Mouse (Mus musculus): Measurements from ENCODE around the gene Nat8f2. TPM values are rescaled to one million over a fixed set of nuclear protein-coding genes. Genes with fewer than 3 reads are reported as not detected.
A peak's percentile ranks its signal among the peaks of the same experiment; 100 is the strongest.
"Not testable (repeated sequence)": the region's sequence is repeated elsewhere in the genome, so short reads cannot be mapped to it uniquely, and the experiment has no call there.

Gene Nat8f2
- polyA plus RNA-seq, 1 experiment from 2014 or later, result 3.8 TPM

DNA sequence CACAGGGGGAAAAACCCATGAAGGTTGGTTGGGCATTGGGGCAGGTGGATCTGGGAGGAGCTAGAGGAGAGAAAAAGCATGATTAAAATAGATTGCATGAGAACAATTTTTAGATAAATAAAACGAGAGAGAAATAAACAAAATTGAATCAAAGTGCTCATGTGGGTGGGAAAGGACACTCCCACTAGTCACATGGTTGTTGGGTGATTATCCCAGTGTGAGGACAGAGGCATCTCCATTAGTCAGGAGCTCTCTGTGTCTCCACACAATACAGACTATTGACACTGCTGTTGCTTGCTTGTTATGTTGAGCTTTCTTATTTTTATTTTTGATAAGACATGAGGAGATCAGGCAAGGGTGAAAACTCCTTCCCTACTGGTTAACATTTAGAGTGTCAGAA is 22.0 kb downstream of the Nat8f2 start:
- H3K27ac ChIP-seq (ENCODE audit: low read length), result no peak overlapping the region
- no peaks in the 10 kb centered on the region for H3K27me3 ChIP-seq (ENCODE audit: insufficient read depth, low read length)
- WGBS, result 62% methylated on average over 1 of the region's 1 CpGs
- no peaks in the 10 kb centered on the region for H3K9me3 ChIP-seq (ENCODE audit: low read length)
- H3K4me2 ChIP-seq (replicated peaks; ENCODE audit: low read depth, low read length), result no peak overlapping the region
- H3K4me3 ChIP-seq (ENCODE audit: low read length), result no peak overlapping the region
- no peaks in the 10 kb centered on the region for H3K4me1 ChIP-seq (ENCODE audit: insufficient read depth, low read length)
- no peak for ATAC-seq (ENCODE audit: low FRiP score, low TSS enrichment)
- H3K9ac ChIP-seq (replicated peaks; ENCODE audit: low read length), result no peak overlapping the region
- no peaks in the 10 kb centered on the region for H3K36me3 ChIP-seq (ENCODE audit: insufficient read depth, low read length)

DNA sequence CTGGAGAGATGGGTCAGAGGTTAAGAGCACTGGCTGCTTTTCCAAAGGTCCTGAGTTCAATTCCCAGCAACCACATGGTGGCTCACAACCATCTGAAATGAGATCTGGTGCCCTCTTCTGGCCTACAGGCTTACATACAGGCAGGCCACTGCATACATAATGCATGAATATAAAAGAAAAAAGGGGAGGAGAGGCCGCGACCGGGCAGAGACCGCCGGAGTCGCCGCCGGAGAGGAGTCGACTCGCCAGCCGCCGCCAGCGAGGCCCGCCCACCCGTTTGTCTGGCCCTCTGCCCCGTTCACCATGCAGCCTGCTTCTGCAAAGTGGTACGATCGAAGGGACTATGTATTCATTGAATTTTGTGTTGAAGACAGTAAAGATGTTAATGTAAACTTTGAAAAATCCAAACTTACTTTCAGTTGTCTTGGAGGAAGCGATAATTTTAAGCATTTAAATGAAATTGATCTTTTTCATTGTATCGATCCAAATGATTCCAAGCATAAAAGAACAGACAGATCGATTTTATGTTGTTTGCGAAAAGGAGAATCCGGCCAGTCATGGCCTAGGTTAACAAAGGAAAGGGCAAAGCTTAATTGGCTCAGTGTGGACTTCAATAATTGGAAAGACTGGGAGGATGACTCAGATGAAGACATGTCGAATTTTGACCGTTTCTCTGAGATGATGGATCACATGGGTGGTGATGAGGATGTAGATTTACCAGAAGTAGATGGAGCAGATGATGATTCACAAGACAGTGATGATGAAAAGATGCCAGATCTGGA is 25.1 kb downstream of the Nat8f2 start:
- H3K27me3 ChIP-seq (ENCODE audit: insufficient read depth, low read length); H3K4me1 ChIP-seq (ENCODE audit: insufficient read depth, low read length); H3K27ac ChIP-seq (ENCODE audit: low read length); H3K4me3 ChIP-seq (ENCODE audit: low read length); H3K9me3 ChIP-seq (ENCODE audit: low read length); H3K4me2 ChIP-seq (replicated peaks; ENCODE audit: low read depth, low read length); H3K36me3 ChIP-seq (ENCODE audit: insufficient read depth, low read length); H3K9ac ChIP-seq (replicated peaks; ENCODE audit: low read length); ATAC-seq (ENCODE audit: low FRiP score, low TSS enrichment): not testable (repeated sequence)
- 84% methylated on average over 25 of the region's 25 CpGs for WGBS

DNA sequence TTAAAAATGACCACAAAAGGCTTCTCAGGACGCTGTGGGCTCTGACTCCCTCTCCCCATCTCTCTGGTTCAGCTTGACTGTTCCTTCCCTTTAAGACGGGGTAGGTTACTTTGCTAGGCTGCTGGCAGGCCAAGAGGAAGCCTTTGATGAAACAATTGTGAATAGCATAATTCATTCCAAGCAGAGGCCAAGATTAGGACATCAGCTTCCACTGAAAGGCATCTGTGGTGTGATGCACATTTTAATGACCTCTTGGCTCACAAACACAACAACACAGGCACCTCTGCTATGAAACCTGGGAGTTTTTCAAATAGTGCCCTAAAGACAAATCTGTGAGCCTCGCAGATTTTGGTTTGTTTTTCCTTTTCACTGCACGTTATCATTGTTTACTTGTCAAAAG is 29.0 kb downstream of the Nat8f2 start:
- no peaks in the 10 kb centered on the region for H3K4me1 ChIP-seq (ENCODE audit: insufficient read depth, low read length)
- H3K27ac ChIP-seq (ENCODE audit: low read length), result no peak overlapping the region
- H3K27me3 ChIP-seq (ENCODE audit: insufficient read depth, low read length), result no peaks in the 10 kb centered on the region
- ATAC-seq (ENCODE audit: low FRiP score, low TSS enrichment), result no peak
- no peak overlapping the region for H3K4me2 ChIP-seq (replicated peaks; ENCODE audit: low read depth, low read length)
- H3K9me3 ChIP-seq (ENCODE audit: low read length), result no peaks in the 10 kb centered on the region
- 41% methylated on average over 4 of the region's 4 CpGs for WGBS
- no peak overlapping the region for H3K4me3 ChIP-seq (ENCODE audit: low read length)
- no peak overlapping the region for H3K9ac ChIP-seq (replicated peaks; ENCODE audit: low read length)
- no peaks in the 10 kb centered on the region for H3K36me3 ChIP-seq (ENCODE audit: insufficient read depth, low read length)

DNA sequence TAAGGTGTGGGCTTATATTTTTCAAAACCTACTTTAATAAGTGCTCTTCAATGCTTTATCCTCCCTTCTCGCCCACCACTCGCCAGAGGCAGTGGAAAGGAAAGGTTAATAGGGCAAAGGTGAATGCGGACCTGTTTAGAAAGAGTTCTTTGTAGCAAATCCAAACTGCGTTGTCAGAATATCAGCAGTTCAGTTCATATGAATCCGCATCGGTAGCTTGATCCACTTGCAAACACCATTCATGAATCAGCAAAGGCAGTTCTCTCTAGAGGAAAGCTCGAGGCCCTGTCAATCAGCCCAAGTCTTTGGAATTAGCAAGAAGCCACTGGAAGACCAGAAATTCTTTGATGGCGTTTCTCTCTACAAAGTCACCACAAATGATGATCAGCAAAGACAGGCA is 30.3 kb downstream of the Nat8f2 start:
- H3K9me3 ChIP-seq (ENCODE audit: low read length), result no peaks in the 10 kb centered on the region
- H3K4me2 ChIP-seq (replicated peaks; ENCODE audit: low read depth, low read length), result no peak overlapping the region
- no peak overlapping the region for H3K9ac ChIP-seq (replicated peaks; ENCODE audit: low read length)
- no peak for ATAC-seq (ENCODE audit: low FRiP score, low TSS enrichment)
- no peak overlapping the region for H3K4me3 ChIP-seq (ENCODE audit: low read length)
- H3K4me1 ChIP-seq (ENCODE audit: insufficient read depth, low read length), result no peaks in the 10 kb centered on the region
- no peak overlapping the region for H3K27ac ChIP-seq (ENCODE audit: low read length)
- H3K36me3 ChIP-seq (ENCODE audit: insufficient read depth, low read length), result no peaks in the 10 kb centered on the region
- WGBS, result 82% methylated on average over 8 of the region's 8 CpGs
- no peaks in the 10 kb centered on the region for H3K27me3 ChIP-seq (ENCODE audit: insufficient read depth, low read length)

DNA sequence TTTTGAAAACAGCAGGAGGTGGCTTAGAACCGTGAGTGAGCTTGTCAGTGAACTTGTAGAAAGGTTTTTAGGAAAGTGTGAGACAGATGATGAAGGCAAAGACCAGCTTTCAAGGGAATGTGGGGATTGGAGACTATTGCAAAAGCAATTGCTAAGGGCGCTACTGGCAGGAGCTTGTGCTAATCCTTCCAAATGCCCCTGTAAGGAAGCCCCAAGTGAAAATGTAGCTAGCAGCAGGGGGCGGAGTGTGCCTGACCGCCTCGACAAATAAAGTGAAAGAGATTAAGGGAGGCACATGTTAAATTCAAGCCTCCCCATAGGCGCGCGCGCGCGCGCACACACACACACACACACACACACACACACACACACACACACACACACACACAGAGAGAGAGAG is 31.7 kb downstream of the Nat8f2 start:
- H3K27ac ChIP-seq (ENCODE audit: low read length); H3K27me3 ChIP-seq (ENCODE audit: insufficient read depth, low read length); H3K4me1 ChIP-seq (ENCODE audit: insufficient read depth, low read length); H3K9me3 ChIP-seq (ENCODE audit: low read length); H3K36me3 ChIP-seq (ENCODE audit: insufficient read depth, low read length); H3K4me3 ChIP-seq (ENCODE audit: low read length); H3K9ac ChIP-seq (replicated peaks; ENCODE audit: low read length): not testable (repeated sequence)
- WGBS, result 32% methylated on average over 12 of the region's 12 CpGs
- peak overlapping the region; percentile 23; the same call in 1 of the 2 replicates for H3K4me2 ChIP-seq (replicated peaks; ENCODE audit: low read depth, low read length)
- ATAC-seq (ENCODE audit: low FRiP score, low TSS enrichment), result peak; percentile 62; the same call in 1 of the 2 replicates

DNA sequence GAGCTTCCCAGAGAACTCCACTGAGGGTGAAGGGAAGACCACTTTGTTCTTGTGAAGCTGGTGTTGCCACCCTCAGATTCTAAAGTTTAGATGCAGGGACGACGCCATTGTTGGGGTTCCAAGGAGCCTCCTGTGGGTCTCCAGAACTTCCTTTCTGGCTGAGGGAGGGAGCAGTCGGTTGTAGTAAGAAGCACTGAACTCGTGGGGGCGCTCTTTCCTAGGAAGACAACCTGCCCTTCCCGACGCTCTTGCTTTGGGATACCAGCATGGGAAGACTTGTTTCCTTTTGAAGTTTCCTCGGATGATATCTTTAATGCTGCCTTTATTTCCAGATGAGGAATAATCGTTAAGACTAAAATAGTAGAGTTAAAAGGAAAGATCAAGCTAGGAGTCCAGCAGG is 32.1 kb downstream of the Nat8f2 start:
- WGBS, result 22% methylated on average over 7 of the region's 9 CpGs
- H3K9ac ChIP-seq (replicated peaks; ENCODE audit: low read length); H3K4me1 ChIP-seq (ENCODE audit: insufficient read depth, low read length); H3K4me3 ChIP-seq (ENCODE audit: low read length); ATAC-seq (ENCODE audit: low FRiP score, low TSS enrichment); H3K4me2 ChIP-seq (replicated peaks; ENCODE audit: low read depth, low read length); H3K9me3 ChIP-seq (ENCODE audit: low read length); H3K36me3 ChIP-seq (ENCODE audit: insufficient read depth, low read length); H3K27ac ChIP-seq (ENCODE audit: low read length); H3K27me3 ChIP-seq (ENCODE audit: insufficient read depth, low read length): not testable (repeated sequence)

DNA sequence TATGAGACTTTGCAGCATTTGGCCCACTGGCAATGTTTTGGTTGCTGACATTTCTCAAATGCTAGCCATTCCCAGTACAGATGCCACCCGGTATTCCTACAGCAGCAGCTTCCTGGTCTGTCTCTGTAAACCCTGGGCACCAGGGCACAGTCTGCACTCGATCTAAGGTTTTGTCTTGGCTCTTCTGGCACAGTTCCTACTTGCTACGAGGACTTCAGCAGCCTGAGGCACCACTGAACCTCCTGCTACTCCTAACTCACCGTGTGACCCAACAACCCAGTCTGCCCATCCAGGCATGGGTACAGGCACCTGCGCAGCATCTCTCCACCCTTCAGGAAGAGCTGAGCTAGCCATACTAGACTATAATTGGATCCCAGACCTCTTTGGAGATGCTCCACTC is 32.9 kb downstream of the Nat8f2 start:
- not testable (repeated sequence) for H3K27ac ChIP-seq (ENCODE audit: low read length); H3K4me2 ChIP-seq (replicated peaks; ENCODE audit: low read depth, low read length); H3K9me3 ChIP-seq (ENCODE audit: low read length); H3K4me3 ChIP-seq (ENCODE audit: low read length); H3K9ac ChIP-seq (replicated peaks; ENCODE audit: low read length); H3K27me3 ChIP-seq (ENCODE audit: insufficient read depth, low read length); H3K36me3 ChIP-seq (ENCODE audit: insufficient read depth, low read length); ATAC-seq (ENCODE audit: low FRiP score, low TSS enrichment); H3K4me1 ChIP-seq (ENCODE audit: insufficient read depth, low read length)
- 76% methylated on average over 5 of the region's 5 CpGs for WGBS

DNA sequence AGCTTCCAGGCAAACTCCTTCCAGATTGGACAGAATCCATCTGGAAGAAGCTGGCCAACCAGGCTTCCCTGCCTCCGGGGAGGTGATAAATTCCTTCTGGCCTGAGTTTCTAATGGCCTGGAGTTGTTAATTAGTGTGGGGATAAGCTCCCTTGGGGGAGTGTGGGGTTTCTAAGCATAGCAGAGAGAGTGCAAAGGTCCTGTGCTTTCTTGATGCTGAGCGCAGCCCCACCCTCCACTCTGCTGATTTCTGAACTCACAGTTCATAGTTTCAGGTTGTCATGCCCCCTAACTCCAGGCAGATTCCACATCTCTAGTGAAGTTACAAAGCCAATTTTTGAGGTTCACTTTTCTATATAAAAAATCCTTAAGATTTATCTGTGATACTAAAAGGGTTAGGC is 33.9 kb downstream of the Nat8f2 start:
- ATAC-seq (ENCODE audit: low FRiP score, low TSS enrichment), result peak; percentile 57; the same call in 1 of the 2 replicates
- not testable (repeated sequence) for H3K4me1 ChIP-seq (ENCODE audit: insufficient read depth, low read length); H3K4me3 ChIP-seq (ENCODE audit: low read length); H3K4me2 ChIP-seq (replicated peaks; ENCODE audit: low read depth, low read length); H3K36me3 ChIP-seq (ENCODE audit: insufficient read depth, low read length); H3K9ac ChIP-seq (replicated peaks; ENCODE audit: low read length); H3K27ac ChIP-seq (ENCODE audit: low read length); H3K9me3 ChIP-seq (ENCODE audit: low read length); H3K27me3 ChIP-seq (ENCODE audit: insufficient read depth, low read length)
- 17% methylated on average over 1 of the region's 2 CpGs for WGBS

DNA sequence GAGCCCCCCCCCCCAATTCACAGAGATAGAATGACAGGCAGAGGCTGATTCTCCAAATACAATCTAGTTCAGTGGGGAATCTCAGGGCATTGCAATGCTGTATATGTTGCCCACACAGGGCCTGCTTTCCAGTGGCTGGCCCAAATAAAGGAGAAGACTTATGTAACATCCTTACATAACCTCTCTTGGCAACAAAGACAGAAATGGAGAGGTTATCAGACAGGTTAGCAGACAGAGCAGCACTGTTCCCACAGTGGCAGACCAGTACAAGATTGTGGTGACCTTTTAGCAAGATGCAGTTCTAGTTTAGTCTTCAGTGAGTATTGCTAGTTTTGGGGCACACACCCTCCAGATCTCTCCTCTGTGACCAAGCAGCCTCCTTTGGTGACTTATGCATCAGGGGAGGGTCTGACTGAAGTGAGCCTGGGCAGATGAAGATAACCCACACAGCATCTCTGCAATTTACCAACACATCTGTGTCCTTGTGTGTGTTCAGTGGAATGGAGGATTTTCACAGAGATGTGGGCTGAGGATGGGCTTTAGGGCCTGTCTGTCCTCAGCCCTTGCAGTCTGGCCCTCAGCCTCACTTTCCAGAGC is 34.4 kb downstream of the Nat8f2 start:
- H3K27me3 ChIP-seq (ENCODE audit: insufficient read depth, low read length); H3K36me3 ChIP-seq (ENCODE audit: insufficient read depth, low read length): not testable (repeated sequence)
- ATAC-seq (ENCODE audit: low FRiP score, low TSS enrichment), result peak; percentile 46; the same call in 1 of the 2 replicates

DNA sequence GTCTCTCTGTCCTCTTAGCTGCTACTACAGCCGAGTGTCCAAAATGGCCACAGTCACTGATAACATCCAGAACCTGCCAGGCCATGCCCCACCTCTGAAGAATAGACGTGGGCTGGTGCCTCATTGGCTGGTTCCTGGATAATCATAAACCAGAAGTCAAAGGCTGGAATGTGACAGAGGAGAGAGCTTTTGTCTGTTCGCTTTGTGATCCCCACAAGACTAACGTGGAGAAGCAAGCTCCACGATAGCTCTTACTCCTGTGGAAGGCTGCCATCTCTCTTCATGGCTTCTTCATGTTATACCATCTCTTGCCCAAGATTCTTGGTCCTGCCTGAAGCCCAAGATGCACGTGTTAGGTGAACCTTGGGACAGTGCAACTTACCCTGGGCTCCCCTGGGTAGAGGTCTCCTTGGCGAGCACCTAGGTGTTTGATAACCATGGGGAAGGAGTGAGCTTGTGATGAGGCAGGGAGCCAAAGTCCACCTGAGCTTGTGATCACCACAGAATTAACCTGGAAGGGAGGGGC is 37.1 kb downstream of the Nat8f2 start, which contains the start of gene Nat8:
Gene Nat8, minus strand, starts transcription at position 287 of the 526 bp plus-strand sequence.
- H3K36me3 ChIP-seq (ENCODE audit: insufficient read depth, low read length), result no peaks in the 10 kb centered on the region
- WGBS, result 73% methylated on average over 7 of the region's 7 CpGs
- H3K4me3 ChIP-seq (ENCODE audit: low read length), result no peak within 1 kb of the TSS
- no peaks in the 10 kb centered on the region for H3K9me3 ChIP-seq (ENCODE audit: low read length)
- no peak for ATAC-seq (ENCODE audit: low FRiP score, low TSS enrichment)
- no peaks in the 10 kb centered on the region for H3K27me3 ChIP-seq (ENCODE audit: insufficient read depth, low read length)
- H3K4me2 ChIP-seq (replicated peaks; ENCODE audit: low read depth, low read length), result no peak within 1 kb of the TSS
- H3K4me1 ChIP-seq (ENCODE audit: insufficient read depth, low read length), result no peaks in the 10 kb centered on the region
- H3K9ac ChIP-seq (replicated peaks; ENCODE audit: low read length), result no peak within 1 kb of the TSS
- H3K27ac ChIP-seq (ENCODE audit: low read length), result no peak within 1 kb of the TSS

More for the DNA sequence above, 34.4 kb downstream of the Nat8f2 start:
- H3K9me3 ChIP-seq (ENCODE audit: low read length); H3K4me3 ChIP-seq (ENCODE audit: low read length); H3K9ac ChIP-seq (replicated peaks; ENCODE audit: low read length); H3K27ac ChIP-seq (ENCODE audit: low read length); H3K4me1 ChIP-seq (ENCODE audit: insufficient read depth, low read length); H3K4me2 ChIP-seq (replicated peaks; ENCODE audit: low read depth, low read length): not testable (repeated sequence)

All from kidney, embryonic 16.5 days (tissue).